Mouse (Mus musculus): ENCODE data around the gene Armh3. TPM values are rescaled to one million over a fixed set of nuclear protein-coding genes. Genes with fewer than 3 reads are reported as not detected.

The Armh3 gene
- total RNA-seq, 1 experiment, result 8.0 TPM

DNA sequence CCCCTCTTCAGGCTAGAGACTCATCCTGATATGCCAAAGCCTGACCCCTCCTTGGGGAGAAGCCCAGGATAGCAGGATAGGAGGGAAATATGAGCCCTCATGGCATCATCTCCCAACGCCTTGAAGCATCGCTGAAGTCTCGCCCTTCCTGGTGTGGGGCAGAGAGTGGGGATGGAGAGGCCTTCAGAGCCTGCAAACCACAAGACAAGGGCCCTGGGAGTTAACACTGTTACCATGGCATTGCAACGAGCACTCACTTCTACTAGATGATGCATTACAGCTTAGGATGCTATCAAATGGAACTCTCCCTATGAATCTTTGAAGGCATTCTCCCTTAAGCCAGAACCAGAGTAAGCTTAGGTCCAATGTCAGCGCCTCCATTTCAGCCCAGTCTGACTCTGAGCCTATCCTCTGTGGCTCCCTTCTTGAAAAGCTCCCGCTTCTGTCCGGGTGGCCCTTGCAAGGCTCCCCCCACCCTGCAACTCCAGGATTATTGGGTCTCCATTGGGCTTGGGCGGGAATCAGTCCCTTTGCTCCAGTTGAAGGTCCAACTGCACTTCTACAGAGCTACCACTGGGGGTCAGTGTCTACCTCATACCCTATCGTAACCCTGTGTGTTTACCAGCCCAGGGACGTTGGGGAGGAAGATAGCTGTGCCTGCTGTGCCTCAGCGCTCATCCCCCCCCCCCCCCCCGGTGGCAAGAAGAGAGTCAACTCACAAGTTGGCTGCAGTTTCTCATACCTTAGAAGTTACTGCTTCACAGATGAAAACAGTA lies 193.5 kb downstream of the Armh3 start:
- Histone ChIP-seq H3K36me3 (ENCODE audit: control insufficient read depth, insufficient read depth, low read length, poor library complexity, severe bottlenecking) (no peaks in the 10 kb centered on the region), H3K9ac (ENCODE audit: insufficient read depth, low read depth, low read length, poor library complexity, severe bottlenecking) (no peak overlapping the region), H3K4me3 (ENCODE audit: insufficient read depth in 1 of 2, low read depth in 1 of 2, low read length in 2 of 2, poor library complexity in 1 of 2, severe bottlenecking in 1 of 2) (no peak overlapping the region), H3K9me3 (ENCODE audit: control insufficient read depth, insufficient read depth, low read depth, low read length) (no peaks in the 10 kb centered on the region), H3K4me1 (ENCODE audit: control insufficient read depth in 2 of 2, insufficient read depth in 2 of 2, low read length in 2 of 2, poor library complexity in 1 of 2) (peaks cover 0 to 6% of the 10 kb centered on the region in 2 experiments; a peak in 1 of 4 replicates), H3K27ac (ENCODE audit: insufficient read depth, low read depth, low read length, poor library complexity, severe bottlenecking) (no peak overlapping the region)
- DNase-seq (ENCODE audit: low read depth, low spot score), result no peak
- TF ChIP-seq ZNF384 (IDR thresholded peaks at IDR 0.05; ENCODE audit: low read depth, low read length), result no peak
- in situ Hi-C loops (cut with MboI; ENCODE audit: low sequenced_read_pairs in 2 of 2, unreplicated experiment in 2 of 2), result no loop called here

DNA sequence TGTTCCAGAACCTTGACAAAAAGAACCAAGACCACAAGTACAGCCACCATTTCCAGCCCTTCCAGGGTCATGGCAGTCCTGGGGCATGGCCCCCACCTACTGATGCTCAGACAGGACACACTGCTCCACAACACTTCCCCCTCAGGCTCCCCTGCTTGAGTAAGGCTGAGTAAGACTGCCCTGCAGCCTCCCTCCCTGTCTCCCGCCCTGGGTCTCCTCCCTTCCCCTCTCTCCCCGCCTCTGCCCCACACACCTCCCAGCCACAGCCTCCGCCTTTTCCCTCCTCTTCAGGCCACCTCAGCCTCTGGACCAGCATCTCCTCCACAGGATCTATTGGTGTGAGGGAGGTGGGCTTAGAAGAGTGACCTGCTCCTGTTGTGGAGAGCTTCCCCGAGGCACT lies 194.9 kb downstream of the Armh3 start:
- no peaks in the 10 kb centered on the region for H3K36me3 ChIP-seq (ENCODE audit: control insufficient read depth, insufficient read depth, low read length, poor library complexity, severe bottlenecking)
- DNase-seq (ENCODE audit: low read depth, low spot score), result no peak
- TF ChIP-seq ZNF384 (IDR thresholded peaks at IDR 0.05; ENCODE audit: low read depth, low read length), result no peak
- TF ChIP-seq ZC3H11A (IDR thresholded peaks at IDR 0.05; ENCODE audit: borderline replicate concordance, low read depth, low read length), result no peak
- no peak overlapping the region for H3K9ac ChIP-seq (ENCODE audit: insufficient read depth, low read depth, low read length, poor library complexity, severe bottlenecking)
- in situ Hi-C loops (cut with MboI; ENCODE audit: low sequenced_read_pairs in 2 of 2, unreplicated experiment in 2 of 2), result no loop called here
- no peak overlapping the region for H3K4me3 ChIP-seq (ENCODE audit: insufficient read depth in 1 of 2, low read depth in 1 of 2, low read length in 2 of 2, poor library complexity in 1 of 2, severe bottlenecking in 1 of 2)
- no peaks in the 10 kb centered on the region for H3K9me3 ChIP-seq (ENCODE audit: control insufficient read depth, insufficient read depth, low read depth, low read length)
- no peak overlapping the region for H3K27ac ChIP-seq (ENCODE audit: insufficient read depth, low read depth, low read length, poor library complexity, severe bottlenecking)
- H3K4me1 ChIP-seq (ENCODE audit: control insufficient read depth in 2 of 2, insufficient read depth in 2 of 2, low read length in 2 of 2, poor library complexity in 1 of 2), result peaks cover 0 to 6% of the 10 kb centered on the region in 2 experiments; a peak in 1 of 4 replicates

DNA sequence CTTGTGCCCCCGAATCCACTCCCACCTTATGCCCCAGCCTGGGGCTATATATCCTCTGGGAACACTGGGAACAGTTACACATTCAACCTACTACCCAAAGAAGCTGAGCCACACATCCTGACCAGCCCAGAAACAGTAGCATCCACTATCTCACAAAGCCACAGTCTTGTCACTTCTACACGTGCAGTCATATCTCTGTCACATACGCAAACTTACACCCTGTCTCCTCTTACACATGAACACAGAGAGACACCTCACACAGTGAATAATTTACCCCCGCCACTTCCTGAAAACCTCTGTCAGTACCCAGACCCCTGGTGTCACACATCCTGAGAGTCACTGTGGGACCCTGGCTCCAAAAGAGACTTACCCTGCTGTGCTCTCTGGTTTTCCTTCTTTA lies 195.6 kb downstream of the Armh3 start:
- H3K4me3 ChIP-seq (ENCODE audit: insufficient read depth in 1 of 2, low read depth in 1 of 2, low read length in 2 of 2, poor library complexity in 1 of 2, severe bottlenecking in 1 of 2), result no peak overlapping the region
- no peak for DNase-seq (ENCODE audit: low read depth, low spot score)
- no peak overlapping the region for H3K9ac ChIP-seq (ENCODE audit: insufficient read depth, low read depth, low read length, poor library complexity, severe bottlenecking)
- no peaks in the 10 kb centered on the region for H3K36me3 ChIP-seq (ENCODE audit: control insufficient read depth, insufficient read depth, low read length, poor library complexity, severe bottlenecking)
- H3K27ac ChIP-seq (ENCODE audit: insufficient read depth, low read depth, low read length, poor library complexity, severe bottlenecking), result no peak overlapping the region
- in situ Hi-C loops (cut with MboI; ENCODE audit: low sequenced_read_pairs in 2 of 2, unreplicated experiment in 2 of 2), result no loop called here
- no peak for TF ChIP-seq MAFK (IDR thresholded peaks at IDR 0.05; ENCODE audit: insufficient read depth, low read depth, low read length)
- TF ChIP-seq ZC3H11A (IDR thresholded peaks at IDR 0.05; ENCODE audit: borderline replicate concordance, low read depth, low read length), result no peak
- no peak for TF ChIP-seq HCFC1 (IDR thresholded peaks at IDR 0.05; ENCODE audit: borderline replicate concordance, insufficient read depth, low read length)
- no peak for TF ChIP-seq ZNF384 (IDR thresholded peaks at IDR 0.05; ENCODE audit: low read depth, low read length)
- no peak for TF ChIP-seq CHD2 (IDR thresholded peaks at IDR 0.05; ENCODE audit: low read depth, low read length)
- H3K4me1 ChIP-seq (ENCODE audit: control insufficient read depth in 2 of 2, insufficient read depth in 2 of 2, low read length in 2 of 2, poor library complexity in 1 of 2), result peaks cover 0 to 6% of the 10 kb centered on the region in 2 experiments; a peak in 1 of 4 replicates
- H3K9me3 ChIP-seq (ENCODE audit: control insufficient read depth, insufficient read depth, low read depth, low read length), result no peaks in the 10 kb centered on the region

DNA sequence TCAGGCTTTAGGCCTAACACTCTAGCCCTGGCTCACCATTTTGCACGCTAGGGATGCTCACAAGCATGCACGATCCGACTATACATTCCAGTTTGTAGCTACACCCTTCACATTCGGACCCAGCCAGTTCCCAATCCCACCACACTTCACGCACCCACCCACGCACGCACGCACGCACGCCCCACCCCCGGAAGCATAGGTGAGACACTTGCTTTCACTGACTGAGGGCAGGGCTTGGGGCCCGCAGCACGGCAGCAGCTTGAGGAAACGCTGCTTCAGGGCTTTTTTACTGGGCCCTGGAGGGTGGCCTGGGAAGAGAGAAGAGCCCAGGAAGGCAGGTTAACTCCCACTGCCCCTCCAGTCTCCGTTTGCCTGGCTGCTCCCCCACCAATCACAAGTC lies 201.4 kb downstream of the Armh3 start:
- H3K27ac ChIP-seq (ENCODE audit: insufficient read depth, low read depth, low read length, poor library complexity, severe bottlenecking), result no peak overlapping the region
- no peaks in the 10 kb centered on the region for H3K36me3 ChIP-seq (ENCODE audit: control insufficient read depth, insufficient read depth, low read length, poor library complexity, severe bottlenecking)
- TF ChIP-seq ZNF384 (IDR thresholded peaks at IDR 0.05; ENCODE audit: low read depth, low read length) (no peak), CHD2 (IDR thresholded peaks at IDR 0.05; ENCODE audit: low read depth, low read length) (no peak), ZC3H11A (IDR thresholded peaks at IDR 0.05; ENCODE audit: borderline replicate concordance, low read depth, low read length) (no peak), HCFC1 (IDR thresholded peaks at IDR 0.05; ENCODE audit: borderline replicate concordance, insufficient read depth, low read length) (no peak), MAFK (IDR thresholded peaks at IDR 0.05; ENCODE audit: insufficient read depth, low read depth, low read length) (no peak)
- DNase-seq (ENCODE audit: low read depth, low spot score), result no peak
- peak overlapping the region; percentile 15; the same call in 1 of the 2 replicates for H3K9ac ChIP-seq (ENCODE audit: insufficient read depth, low read depth, low read length, poor library complexity, severe bottlenecking)
- H3K9me3 ChIP-seq (ENCODE audit: control insufficient read depth, insufficient read depth, low read depth, low read length), result no peaks in the 10 kb centered on the region
- peak overlapping the region in 1 of 2 experiments; percentile 2; a peak in 1 of 4 replicates for H3K4me3 ChIP-seq (ENCODE audit: insufficient read depth in 1 of 2, low read depth in 1 of 2, low read length in 2 of 2, poor library complexity in 1 of 2, severe bottlenecking in 1 of 2)
- in situ Hi-C loops (cut with MboI; ENCODE audit: low sequenced_read_pairs in 2 of 2, unreplicated experiment in 2 of 2), result no loop called here
- H3K4me1 ChIP-seq (ENCODE audit: control insufficient read depth in 2 of 2, insufficient read depth in 2 of 2, low read length in 2 of 2, poor library complexity in 1 of 2), result peaks cover 3 to 14% of the 10 kb centered on the region in 2 experiments; a peak in 2 of 4 replicates
